Mouse (Mus musculus) embryonic facial prominence, embryonic 14.5 days (tissue): ENCODE results near the gene Il31. TPM values are rescaled to one million over a fixed set of nuclear protein-coding genes. Genes with fewer than 3 reads are reported as not detected.
A peak's percentile ranks its signal among the peaks of the same experiment; 100 is the strongest.
"Not testable (repeated sequence)": the region's sequence is repeated elsewhere in the genome, so short reads cannot be mapped to it uniquely, and the experiment has no call there.

ENCODE experiments used
- ATAC-seq: fragments of 200-750 bp; cut with Nextera tagmentation; 2 replicates; pipeline ENCODE4 v1.8.0; 2017; ENCODE audit warnings: low read depth, moderate number of reproducible peaks, moderate TSS enrichment
- DNase-seq: peaks from one replicate; pipeline ENCODE4 v3.0.0-alpha.2; 2015; ENCODE audit warnings: low spot score
- H3K27ac ChIP-seq: fragments of 300-500 bp; sonication (generic); replicated peaks from 2 replicates; pipeline ENCODE4 v1.5.1; 2014; ENCODE audit warnings: low read depth, mild to moderate bottlenecking, low read length, moderate library complexity
- H3K27me3 ChIP-seq: fragments of 300-500 bp; sonication (generic); replicated peaks from 2 replicates; pipeline ENCODE4 v1.6.1; 2014; ENCODE audit warnings: low read length; ENCODE audit not compliant: control insufficient read depth, insufficient read depth
- H3K36me3 ChIP-seq: fragments of 300-500 bp; sonication (generic); 2 replicates; pipeline ENCODE4 v1.6.1; 2014; ENCODE audit warnings: low read length, mixed read lengths; ENCODE audit not compliant: control insufficient read depth, insufficient read depth
- H3K4me1 ChIP-seq: fragments of 300-500 bp; sonication (generic); 2 replicates; pipeline ENCODE4 v1.6.1; 2014; ENCODE audit warnings: antibody characterized with exemption, low read length; ENCODE audit not compliant: control insufficient read depth, insufficient read depth
- H3K4me2 ChIP-seq: fragments of 300-500 bp; sonication (generic); 2 replicates; pipeline ENCODE4 v1.6.1; 2014; ENCODE audit warnings: low read depth, mild to moderate bottlenecking, low read length, moderate library complexity, mixed read lengths
- H3K4me3 ChIP-seq: fragments of 300-500 bp; sonication (generic); 2 replicates; pipeline ENCODE4 v1.5.1; 2014; ENCODE audit warnings: low read depth, mild to moderate bottlenecking, low read length
- H3K9ac ChIP-seq: fragments of 300-500 bp; sonication (generic); 2 replicates; pipeline ENCODE4 v1.6.1; 2014; ENCODE audit warnings: low read depth, mild to moderate bottlenecking, low read length, moderate library complexity, mixed read lengths
- H3K9me3 ChIP-seq: fragments of 300-500 bp; sonication (generic); 2 replicates; pipeline ENCODE4 v1.6.1; 2016; ENCODE audit warnings: low read length; ENCODE audit not compliant: control insufficient read depth
- WGBS: fragments of 180-500 bp; shearing (Covaris S2); extraction: QIAGEN DNeasy Blood & Tissue Kit; methylation state at CpG from one replicate; pipeline ENCODE4 v1.1.7; 2014; 5-methylcytosine and 5-hydroxymethylcytosine counted together
- polyA plus RNA-seq: library from polyadenylated mRNA; unstranded; fragments of >200 nt; fragmentation: Nextera tagmentation; extraction: Ambion mirVana; gene quantifications from 2 replicates; pipeline ENCODE4 v1.2.1, GENCODE M21; 2014

Gene Il31
- polyA plus RNA-seq, 1 experiment from 2014 or later = not detected

DNA sequence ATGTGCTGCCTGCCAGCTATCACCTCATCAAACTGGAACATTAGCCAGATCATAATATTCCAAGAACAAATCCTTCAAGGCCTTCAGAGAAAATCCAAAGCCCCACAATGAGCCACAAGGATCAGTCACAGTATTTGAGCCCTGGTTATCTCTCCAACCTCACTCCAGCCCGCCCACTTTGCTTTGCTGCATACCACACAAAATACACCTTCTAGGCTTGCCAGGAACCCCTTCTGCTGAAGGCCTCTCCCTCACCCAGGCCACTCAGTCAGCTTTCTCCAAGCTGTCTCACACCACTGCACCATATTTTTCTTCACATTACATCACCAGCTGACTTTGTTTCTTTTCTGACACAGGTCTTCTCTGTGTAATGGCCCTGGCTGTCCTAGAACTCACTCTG, 32.9 kb upstream of the Il31 start:
- no peak overlapping the region for H3K9ac ChIP-seq
- ATAC-seq = no peak

GRCm38 (mm10) chr5:123521621-123522020, 32.3 kb upstream of the Il31 start:
- 100% methylated on average over 1 of the region's 1 CpGs for WGBS
- no peaks in the 10 kb centered on the region for H3K9me3 ChIP-seq
- H3K4me3 ChIP-seq = no peak overlapping the region
- DNase-seq (no peak), ATAC-seq (no peak)
- no peak overlapping the region for H3K4me2 ChIP-seq
- no peak overlapping the region for H3K27ac ChIP-seq
- H3K4me1 ChIP-seq = peaks cover 7% of the 10 kb centered on the region
- no peaks in the 10 kb centered on the region for H3K27me3 ChIP-seq
- H3K9ac ChIP-seq = 0 out of 2 replicates have a peak overlapping the region, but pooled peaks have one; percentile 8
- H3K36me3 ChIP-seq = peaks cover 24% of the 10 kb centered on the region

More for the DNA sequence above, 32.9 kb upstream of the Il31 start:
- Histone ChIP-seq H3K36me3 (peaks cover 22% of the 10 kb centered on the region), H3K9me3 (no peaks in the 10 kb centered on the region), H3K27me3 (no peaks in the 10 kb centered on the region), H3K4me3 (no peak overlapping the region), H3K4me2 (no peak overlapping the region), H3K27ac (no peak overlapping the region), H3K4me1 (peaks cover 7% of the 10 kb centered on the region)
- DNase-seq = no peak
- whole genome bisulfite sequencing = 85% methylated on average over 1 of the region's 1 CpGs

- ATAC-seq = no peak
- H3K27me3 ChIP-seq = no peaks in the 10 kb centered on the region
- 77% methylated on average over 9 of the region's 9 CpGs for WGBS
- no peak overlapping the region for H3K9ac ChIP-seq
- no peak overlapping the region for H3K4me3 ChIP-seq
- H3K4me2 ChIP-seq = no peak overlapping the region
- H3K9me3 ChIP-seq = no peaks in the 10 kb centered on the region
- DNase-seq = no peak
- H3K27ac ChIP-seq = no peak overlapping the region
- H3K4me1 ChIP-seq = peaks cover 7% of the 10 kb centered on the region
- H3K36me3 ChIP-seq = peaks cover 34% of the 10 kb centered on the region
Measured at GRCm38 (mm10) chr5:123520666-123521065, 31.4 kb upstream of the Il31 start.

DNA sequence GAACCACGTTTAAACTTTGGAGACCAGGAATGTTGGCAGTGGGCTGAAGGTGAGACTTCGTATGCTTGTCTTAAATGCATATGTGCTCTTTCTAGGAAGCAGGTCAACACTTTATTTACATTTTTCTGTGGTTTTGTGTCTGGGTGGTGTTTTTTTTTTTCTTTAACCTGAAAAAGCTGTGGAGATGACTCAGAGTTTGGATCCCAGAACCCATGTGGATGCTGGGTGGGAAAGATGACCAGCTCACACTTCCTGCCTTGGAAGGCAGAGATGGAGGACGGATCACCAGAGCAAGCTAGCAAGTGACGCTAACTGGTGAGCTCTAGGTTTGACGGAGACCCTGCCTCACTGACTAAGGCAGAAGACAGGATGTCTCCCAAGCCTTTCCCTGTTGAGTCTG, 25.6 kb upstream of the Il31 start:
- 86% methylated on average over 5 of the region's 5 CpGs for WGBS
- H3K4me1 ChIP-seq = no peaks in the 10 kb centered on the region
- no peak overlapping the region for H3K27ac ChIP-seq
- peaks cover 62% of the 10 kb centered on the region for H3K36me3 ChIP-seq
- H3K4me3 ChIP-seq = no peak overlapping the region
- no peaks in the 10 kb centered on the region for H3K27me3 ChIP-seq
- no peaks in the 10 kb centered on the region for H3K9me3 ChIP-seq
- DNase-seq (no peak), ATAC-seq (no peak)
- H3K4me2 ChIP-seq = no peak overlapping the region
- H3K9ac ChIP-seq = no peak overlapping the region

DNA sequence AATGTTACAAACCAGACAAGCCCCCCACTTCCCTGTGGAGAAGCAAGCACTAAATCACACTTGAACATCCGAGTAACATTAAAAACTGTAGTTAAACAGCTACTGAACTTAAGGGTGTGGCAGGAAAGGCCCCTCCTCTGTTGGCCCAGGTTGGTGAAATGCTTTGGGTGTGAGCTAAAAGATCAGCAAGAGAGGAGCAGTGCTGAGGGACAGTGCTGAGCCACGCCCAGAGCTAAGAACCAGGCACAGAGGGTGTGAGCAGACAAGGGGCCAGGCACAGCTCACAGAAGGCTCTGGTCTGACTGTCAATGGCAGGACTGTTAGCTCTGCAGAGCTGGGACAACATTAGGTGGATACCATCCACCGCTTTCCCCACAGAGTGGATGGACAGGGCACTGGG, 22.8 kb upstream of the Il31 start:
- Histone ChIP-seq H3K4me3 (no peak overlapping the region), H3K9me3 (no peaks in the 10 kb centered on the region), H3K4me1 (peaks cover 6% of the 10 kb centered on the region; the same call in 1 of the 2 replicates), H3K27me3 (peaks cover 13% of the 10 kb centered on the region; the same call in 1 of the 2 replicates), H3K9ac (no peak overlapping the region), H3K36me3 (peaks cover 43% of the 10 kb centered on the region), H3K27ac (no peak overlapping the region), H3K4me2 (no peak overlapping the region)
- DNase-seq = no peak
- ATAC-seq = no peak
- whole genome bisulfite sequencing = 71% methylated on average over 2 of the region's 3 CpGs

GRCm38 (mm10) chr5:123511426-123511825, 22.1 kb upstream of the Il31 start:
- H3K4me2 ChIP-seq, H3K4me3 ChIP-seq, DNase-seq, H3K9me3 ChIP-seq, H3K4me1 ChIP-seq, ATAC-seq, H3K9ac ChIP-seq, H3K27ac ChIP-seq: not testable (repeated sequence)
- H3K27me3 ChIP-seq = peaks cover 13% of the 10 kb centered on the region; the same call in 1 of the 2 replicates
- WGBS = 78% methylated on average over 3 of the region's 3 CpGs
- H3K36me3 ChIP-seq = peaks cover 36% of the 10 kb centered on the region

GRCm38 (mm10) chr5:123510160-123510559, 20.9 kb upstream of the Il31 start, which contains the start of gene B3gnt4:
B3gnt4 (plus strand) TSS chr5:123510460.
- Histone ChIP-seq H3K4me3 (no peak within 1 kb of the TSS), H3K27me3 (peaks cover 17% of the 10 kb centered on the region; the same call in 1 of the 2 replicates), H3K9me3 (no peaks in the 10 kb centered on the region), H3K4me2 (peak within 1 kb of the TSS; percentile 90; the same call in 1 of the 2 replicates), H3K27ac (no peak within 1 kb of the TSS), H3K9ac (no peak within 1 kb of the TSS), H3K4me1 (peaks cover 6% of the 10 kb centered on the region; the same call in 1 of the 2 replicates), H3K36me3 (peaks cover 24% of the 10 kb centered on the region)
- DNase-seq = no peak
- 79% methylated on average over 5 of the region's 5 CpGs for WGBS
- no peak for ATAC-seq

- no peaks in the 10 kb centered on the region for H3K9me3 ChIP-seq
- H3K4me1 ChIP-seq = peaks cover 6% of the 10 kb centered on the region; the same call in 1 of the 2 replicates
- ATAC-seq (no peak), DNase-seq (no peak)
- peak overlapping the region; percentile 90 for H3K4me2 ChIP-seq
- peak overlapping the region; percentile 69 for H3K4me3 ChIP-seq
- H3K27me3 ChIP-seq = peaks cover 17% of the 10 kb centered on the region; the same call in 1 of the 2 replicates
- H3K27ac ChIP-seq = no peak overlapping the region
- peak overlapping the region; percentile 63 for H3K9ac ChIP-seq
- 4% methylated on average over 12 of the region's 12 CpGs for WGBS
- peaks cover 18% of the 10 kb centered on the region for H3K36me3 ChIP-seq
Measured at GRCm38 (mm10) chr5:123508921-123509320, 19.6 kb upstream of the Il31 start.
